ENCODE assay signal across 8 mouse cellular contexts in the genomic region with DNA sequence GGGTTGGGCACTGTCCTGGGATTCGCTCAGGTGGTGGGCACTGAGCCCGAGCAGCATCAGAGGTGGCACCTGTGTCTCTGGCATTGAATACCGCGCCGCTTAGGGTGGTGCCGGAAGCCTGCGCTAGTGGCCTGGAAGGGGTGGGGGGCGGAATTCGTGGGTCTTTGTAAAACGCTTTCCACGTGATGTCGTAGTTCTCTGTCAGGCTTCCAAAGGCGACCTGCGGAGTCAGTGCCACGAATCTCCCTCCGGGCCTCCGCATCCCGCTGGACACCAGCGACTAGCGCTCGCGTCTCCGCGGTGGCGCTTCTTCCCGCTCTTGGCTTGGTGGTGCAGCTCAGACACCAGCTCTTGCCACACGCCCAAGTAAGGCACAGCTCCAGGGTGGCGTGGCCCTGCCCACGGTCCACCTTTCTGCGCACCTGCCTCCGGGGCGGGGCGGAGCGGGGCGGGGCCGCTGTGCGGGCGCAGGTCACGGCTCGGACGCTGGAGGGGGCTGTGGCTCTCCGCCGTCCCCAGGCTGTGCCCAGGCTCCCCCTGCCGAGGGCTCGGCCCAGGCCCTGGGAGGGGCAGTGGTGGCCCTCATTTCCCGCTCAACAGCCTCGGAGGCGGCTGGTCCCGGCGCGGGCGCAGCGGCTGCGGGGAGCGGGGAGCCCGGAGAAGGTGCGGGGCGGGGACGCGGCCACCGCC. TPM values are rescaled to one million over a fixed set of nuclear protein-coding genes. Genes with fewer than 3 reads are reported as not detected.
DNase-seq lines count a peak whose midpoint lies in the region; ATAC-seq and TF ChIP-seq lines count a peak whose summit lies in the region.

A gene (plus strand): TSS at position 228 of the 690 bp plus-strand sequence.

- 1% methylated on average over 43 of the region's 61 CpGs for WGBS in forebrain, embryonic 12.5 days
- WGBS in heart, embryonic 15.5 days, result 3% methylated on average over 40 of the region's 61 CpGs
- 3% methylated on average over 55 of the region's 61 CpGs for WGBS in liver, embryonic 14.5 days (ENCODE audit: insufficient replicate concordance)
- WGBS in neural tube, embryonic 11.5 days, result under 1% methylated on average over 38 of the region's 61 CpGs

- H3K27me3 ChIP-seq in forebrain, embryonic 12.5 days, result peaks cover 15% of the 10 kb centered on the region
- H3K27me3 ChIP-seq in heart, embryonic 15.5 days, result no peaks in the 10 kb centered on the region
- peaks cover 37% of the 10 kb centered on the region for H3K27me3 ChIP-seq in liver, embryonic 14.5 days (ENCODE audit: control insufficient read depth, insufficient read depth, low read length)
- 0 out of 2 replicates have a peak, but pooled peaks cover 4% of the 10 kb centered on the region for H3K27me3 ChIP-seq in neural tube, embryonic 11.5 days (ENCODE audit: control insufficient read depth, insufficient read depth, low read length)
- H3K27me3 ChIP-seq in testis, adult 2 months (ENCODE audit: control insufficient read depth, insufficient read depth, low read length), result peaks cover 6% of the 10 kb centered on the region

- H3K4me1 ChIP-seq in forebrain, embryonic 12.5 days, result peaks cover 35% of the 10 kb centered on the region
- H3K4me1 ChIP-seq in heart, embryonic 15.5 days (replicated peaks), result peaks cover 35% of the 10 kb centered on the region
- no peaks in the 10 kb centered on the region; a peak in 2 of 4 replicates for H3K4me1 ChIP-seq in liver, embryonic 14.5 days (replicated peaks; ENCODE audit: control insufficient read depth in 2 of 2, insufficient read depth in 2 of 2, low read length in 1 of 2)
- H3K4me1 ChIP-seq in neural tube, embryonic 11.5 days (ENCODE audit: control insufficient read depth, insufficient read depth, low read length), result peaks cover 17% of the 10 kb centered on the region
- peaks cover 13% of the 10 kb centered on the region for H3K4me1 ChIP-seq in testis, adult 2 months (ENCODE audit: control insufficient read depth, insufficient read depth, low read length)

- ATAC-seq in forebrain, embryonic 12.5 days (ENCODE audit: low FRiP score), result peak; percentile 95
- peak; percentile 95 for ATAC-seq in heart, embryonic 15.5 days (replicated peaks; ENCODE audit: insufficient number of reproducible peaks, insufficient read depth, low FRiP score, low read depth)
- ATAC-seq in liver, embryonic 14.5 days (ENCODE audit: insufficient read depth), result peak; percentile 83
- peak; percentile 96 for ATAC-seq in neural tube, embryonic 11.5 days (ENCODE audit: insufficient read depth, low FRiP score, low TSS enrichment)

- peak within 1 kb of the TSS; percentile 98 for H3K9ac ChIP-seq in forebrain, embryonic 12.5 days
- peak within 1 kb of the TSS; percentile 96 for H3K9ac ChIP-seq in heart, embryonic 15.5 days
- H3K9ac ChIP-seq in liver, embryonic 14.5 days (replicated peaks), result peak within 1 kb of the TSS; percentile 2; the same call in 1 of the 2 replicates
- H3K9ac ChIP-seq in neural tube, embryonic 11.5 days (ENCODE audit: low read length), result peak within 1 kb of the TSS; percentile 77

- H3K36me3 ChIP-seq in forebrain, embryonic 12.5 days (replicated peaks), result no peaks in the 10 kb centered on the region
- H3K36me3 ChIP-seq in heart, embryonic 15.5 days, result no peaks in the 10 kb centered on the region
- H3K36me3 ChIP-seq in liver, embryonic 14.5 days (replicated peaks; ENCODE audit: control insufficient read depth, insufficient read depth, low read depth), result no peaks in the 10 kb centered on the region
- H3K36me3 ChIP-seq in neural tube, embryonic 11.5 days (ENCODE audit: control insufficient read depth, insufficient read depth, low read length), result no peaks in the 10 kb centered on the region
- H3K36me3 ChIP-seq in testis, adult 2 months (ENCODE audit: control insufficient read depth, insufficient read depth, low read length), result no peaks in the 10 kb centered on the region

- H3K27ac ChIP-seq in forebrain, embryonic 12.5 days, result peak within 1 kb of the TSS; percentile 84
- H3K27ac ChIP-seq in heart, embryonic 15.5 days, result peak within 1 kb of the TSS; percentile 88
- H3K27ac ChIP-seq in liver, embryonic 14.5 days, result no peak within 1 kb of the TSS
- peak within 1 kb of the TSS; percentile 69 for H3K27ac ChIP-seq in neural tube, embryonic 11.5 days (ENCODE audit: low read depth, low read length)
- no peak within 1 kb of the TSS for H3K27ac ChIP-seq in testis, adult 2 months (ENCODE audit: control insufficient read depth, insufficient read depth, low read depth, low read length)

- TF ChIP-seq POLR2A in testis, adult 2 months (IDR thresholded peaks at IDR 0.05; ENCODE audit: control insufficient read depth, low read depth, low read length), result peak; percentile 12; the same call in 1 of the 2 replicates

- TF ChIP-seq EP300 in liver, embryonic 14.5 days (IDR thresholded peaks at IDR 0.05; ENCODE audit: low read depth), result no peak

- H3K4me2 ChIP-seq in forebrain, embryonic 12.5 days, result peak within 1 kb of the TSS; percentile 94
- H3K4me2 ChIP-seq in heart, embryonic 15.5 days, result peak within 1 kb of the TSS; percentile 86
- peak within 1 kb of the TSS; percentile 55 for H3K4me2 ChIP-seq in liver, embryonic 14.5 days (ENCODE audit: low read depth)
- peak within 1 kb of the TSS; percentile 92 for H3K4me2 ChIP-seq in neural tube, embryonic 11.5 days (ENCODE audit: low read depth)

- DNase-seq in CD4-positive helper T cell, adult 2 months (ENCODE audit: low read depth, low spot score), result peak; percentile 80
- DNase-seq in brain, adult 2 months (ENCODE audit: low read depth, low spot score), result peak; percentile 94
- DNase-seq in kidney, postnatal 14 days, result peak; percentile 94
- DNase-seq in liver, embryonic 14.5 days (ENCODE audit: low read depth in 3 of 3, low spot score in 3 of 3), result peak in 1 of 3 experiments; percentile 22
- DNase-seq in neural tube, embryonic 11.5 days (ENCODE audit: low spot score), result peak; percentile 86

- H3K4me3 ChIP-seq in forebrain, embryonic 12.5 days (replicated peaks), result peak within 1 kb of the TSS; percentile 95
- H3K4me3 ChIP-seq in heart, embryonic 15.5 days, result peak within 1 kb of the TSS; percentile 95
- peak within 1 kb of the TSS; percentile 55 for H3K4me3 ChIP-seq in liver, embryonic 14.5 days (ENCODE audit: insufficient read depth in 1 of 2, low read depth in 2 of 2, low read length in 2 of 2)
- H3K4me3 ChIP-seq in neural tube, embryonic 11.5 days (ENCODE audit: low read depth, low read length), result peak within 1 kb of the TSS; percentile 88
- H3K4me3 ChIP-seq in testis, adult 2 months (ENCODE audit: control insufficient read depth, low read depth, low read length), result peak within 1 kb of the TSS; percentile 79

- TF ChIP-seq CTCF in liver, embryonic 14.5 days (IDR thresholded peaks at IDR 0.05; ENCODE audit: low read depth), result peak; percentile 46
- TF ChIP-seq CTCF in testis, adult 2 months (IDR thresholded peaks at IDR 0.05; ENCODE audit: control insufficient read depth, insufficient read depth, insufficient replicate concordance, low read depth, low read length), result no peak

- H3K9me3 ChIP-seq in forebrain, embryonic 12.5 days, result no peaks in the 10 kb centered on the region
- H3K9me3 ChIP-seq in heart, embryonic 15.5 days (replicated peaks), result no peaks in the 10 kb centered on the region
- no peaks in the 10 kb centered on the region for H3K9me3 ChIP-seq in liver, embryonic 14.5 days (ENCODE audit: control insufficient read depth, low read length)
- H3K9me3 ChIP-seq in neural tube, embryonic 11.5 days (ENCODE audit: control insufficient read depth, low read length), result no peaks in the 10 kb centered on the region

RNA-seq across cellular contexts. Expression of the gene that starts here (rescaled TPM):
- polyA plus RNA-seq in forebrain, embryonic 12.5 days (2016; fragmentation: Nextera tagmentation; extraction: Ambion mirVana), result 24.6 and 27.9 TPM in 2 replicates
- polyA plus RNA-seq in heart, embryonic 15.5 days (2015; fragmentation: Nextera tagmentation; extraction: Ambion mirVana), result 10.8 and 17.4 TPM in 2 replicates
- polyA plus RNA-seq in liver, embryonic 14.5 days (2012; rRNA removed), result 3.7 and 4.3 TPM in 2 replicates
- 2.7 and 3.0 TPM in 2 replicates for polyA plus RNA-seq in liver, embryonic 14.5 days (2014; fragmentation: Nextera tagmentation; extraction: Ambion mirVana)
- 23.8 and 30.8 TPM in 2 replicates for polyA plus RNA-seq in neural tube, embryonic 11.5 days (2014; fragmentation: Nextera tagmentation; extraction: Ambion mirVana)
- 1.4 and 1.5 TPM in 2 replicates for polyA plus RNA-seq in testis, adult 2 months (2012; rRNA removed)

Comparison
In these comparisons a context has a peak if more than half of its experiments do, and no peak if none do; other contexts are left out.
1. H3K27ac ChIP-seq: peak in forebrain, embryonic 12.5 days (single experiment), heart, embryonic 15.5 days (single experiment) and neural tube, embryonic 11.5 days (single experiment); none in liver, embryonic 14.5 days (single experiment) and testis, adult 2 months (single experiment).
2. H3K9ac ChIP-seq: peak in every context shown above with its lines; median percentile 98 in forebrain, embryonic 12.5 days; 96 in heart, embryonic 15.5 days; 77 in neural tube, embryonic 11.5 days; 2 in liver, embryonic 14.5 days.
3. Peak in every context shown above with its lines, with median percentiles within 50 percentile points of each other: ATAC-seq, H3K4me2 ChIP-seq and H3K4me3 ChIP-seq.